Mouse (Mus musculus) CH12.LX (cell line): ENCODE measurements around the gene Yif1b.

ENCODE experiments used
- CTCF ChIP-seq, 2 experiments: IDR thresholded peaks in 1 of 2; conservative IDR thresholded peaks in 1 of 2; 2 replicates each; pipeline ENCODE4 v1.5.1; 2011 to 2012; ENCODE audit warnings: low read depth in 2 of 2, low read length in 2 of 2, improper control_type of control experiment in 1 of 2, inconsistent platforms in 1 of 2, mild to moderate bottlenecking in 1 of 2, moderate library complexity in 1 of 2
- EP300 ChIP-seq: IDR thresholded peaks from 2 replicates; pipeline ENCODE4 v1.6.1; 2011; ENCODE audit warnings: low read length, improper control_type of control experiment
- HCFC1 ChIP-seq: IDR thresholded peaks from 2 replicates; pipeline ENCODE4 v1.6.1; 2012; ENCODE audit warnings: low read depth, mild to moderate bottlenecking, inconsistent platforms, low read length, improper control_type of control experiment
- MAX ChIP-seq: IDR thresholded peaks from 2 replicates; pipeline ENCODE4 v1.6.1; 2011; ENCODE audit warnings: low read length, improper control_type of control experiment
- MAZ ChIP-seq: IDR thresholded peaks from 2 replicates; pipeline ENCODE4 v1.6.1; 2012; ENCODE audit warnings: low read depth, mild to moderate bottlenecking, inconsistent platforms, low read length, improper control_type of control experiment, moderate library complexity
- MEF2A ChIP-seq: IDR thresholded peaks from 2 replicates; pipeline ENCODE4 v1.6.1; 2014; ENCODE audit warnings: low read depth, mild to moderate bottlenecking, inconsistent platforms, low read length, improper control_type of control experiment, borderline replicate concordance
- MXI1 ChIP-seq: IDR thresholded peaks from 2 replicates; pipeline ENCODE4 v1.6.1; 2011; ENCODE audit warnings: mild to moderate bottlenecking, low read depth, low read length, improper control_type of control experiment
- POLR2A ChIP-seq: IDR thresholded peaks from 2 replicates; pipeline ENCODE4 v1.6.1; 2011; ENCODE audit warnings: low read depth, mild to moderate bottlenecking, improper control_type of control experiment, low read length
- POLR2AphosphoS2 ChIP-seq: IDR thresholded peaks from 2 replicates; pipeline ENCODE4 v1.6.1; 2011; ENCODE audit warnings: low read depth, low read length, improper control_type of control experiment
- TCF12 ChIP-seq: IDR thresholded peaks from 2 replicates; pipeline ENCODE4 v1.6.1; 2014; ENCODE audit warnings: low read depth, mild to moderate bottlenecking, inconsistent platforms, low read length, improper control_type of control experiment
- UBTF ChIP-seq: IDR thresholded peaks from 2 replicates; pipeline ENCODE4 v1.6.1; 2012; ENCODE audit warnings: low read depth, mild to moderate bottlenecking, inconsistent platforms, low read length, improper control_type of control experiment, moderate library complexity
- USF1 ChIP-seq: IDR thresholded peaks from 2 replicates; pipeline ENCODE4 v1.6.1; 2014; ENCODE audit warnings: low read depth, mild to moderate bottlenecking, inconsistent platforms, low read length, improper control_type of control experiment
- ZC3H11A ChIP-seq: IDR thresholded peaks from 2 replicates; pipeline ENCODE4 v1.6.1; 2012; ENCODE audit warnings: low read depth, mild to moderate bottlenecking, inconsistent platforms, low read length, improper control_type of control experiment

DNA sequence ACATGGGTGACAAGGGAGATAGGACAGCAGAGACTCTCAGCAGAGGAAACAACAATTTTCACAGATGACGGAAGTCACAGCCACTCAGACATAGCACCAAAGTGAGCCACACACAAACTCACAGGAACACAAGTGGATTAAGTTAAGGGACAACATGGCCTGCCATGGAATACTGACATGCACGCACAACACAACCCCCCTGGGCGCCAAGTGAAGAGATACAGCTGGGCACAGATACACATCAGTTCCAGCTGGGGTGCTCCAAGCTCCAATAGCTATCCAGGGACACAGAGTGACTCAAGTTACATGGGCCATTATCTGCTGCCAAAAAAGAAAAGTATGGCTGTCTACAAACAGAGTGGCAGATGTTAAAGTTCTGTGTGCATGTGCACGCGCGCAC is 51.7 kb downstream of the Yif1b start:
- TF ChIP-seq POLR2AphosphoS2 (no peak), USF1 (no peak), MAX (no peak), ZC3H11A (no peak), CTCF (conservative IDR thresholded peaks at IDR 0.05 in 1 of 2, IDR thresholded peaks at IDR 0.05 in 1 of 2; ENCODE audit: low read depth in 2 of 2, low read length in 2 of 2) (no peak), TCF12 (no peak), HCFC1 (no peak), EP300 (no peak), MEF2A (no peak), MAZ (no peak), POLR2A (no peak), UBTF (no peak), MXI1 (no peak)
